Mouse (Mus musculus): ENCODE data around the gene Zfp346.

Gene Zfp346

DNA sequence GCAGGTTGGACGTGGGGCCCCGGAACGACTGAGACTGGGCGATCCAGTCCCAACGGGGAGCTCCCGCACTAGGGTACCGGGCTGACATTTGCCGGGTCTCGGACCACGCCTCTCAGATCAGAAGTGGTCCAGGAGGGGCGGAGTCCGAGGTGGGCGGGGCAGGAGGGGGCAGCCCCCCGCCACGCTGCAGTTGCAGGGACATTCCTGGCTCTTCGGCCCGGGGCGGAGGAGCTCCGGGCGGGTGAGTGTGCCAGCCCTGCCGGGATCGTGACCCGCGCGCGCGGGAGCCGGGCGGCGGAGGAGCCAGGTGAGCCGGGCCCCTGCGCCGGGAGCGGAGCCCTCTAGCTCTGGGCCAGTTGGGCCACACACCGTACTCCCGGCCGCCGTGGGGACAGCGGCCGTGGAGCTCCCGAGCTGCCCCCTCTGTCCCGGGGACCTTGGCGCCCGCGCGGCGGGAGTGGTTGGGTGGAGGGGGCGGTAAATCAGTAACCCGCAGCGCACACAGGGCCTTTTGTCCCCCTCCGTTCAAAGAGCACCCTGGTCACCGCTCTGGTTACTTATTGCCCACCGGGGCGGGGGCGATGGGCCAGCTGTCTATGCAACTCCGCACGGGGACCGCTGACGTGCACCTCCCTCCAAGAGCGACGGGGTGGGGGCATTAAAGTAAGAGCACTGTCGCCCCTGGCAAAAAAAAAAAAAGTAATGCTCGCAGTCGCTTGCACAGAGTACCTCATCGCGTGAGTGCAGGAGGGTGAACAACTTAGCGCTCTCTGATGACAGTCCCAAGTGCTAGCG lies 47.7 kb downstream of the Zfp346 start, which contains the start of gene Fgfr4:
Fgfr4 (plus strand) TSS at position 20 of the 795 bp plus-strand sequence.
- in situ Hi-C loops (cut with MboI, MseI) = no loop called here

DNA sequence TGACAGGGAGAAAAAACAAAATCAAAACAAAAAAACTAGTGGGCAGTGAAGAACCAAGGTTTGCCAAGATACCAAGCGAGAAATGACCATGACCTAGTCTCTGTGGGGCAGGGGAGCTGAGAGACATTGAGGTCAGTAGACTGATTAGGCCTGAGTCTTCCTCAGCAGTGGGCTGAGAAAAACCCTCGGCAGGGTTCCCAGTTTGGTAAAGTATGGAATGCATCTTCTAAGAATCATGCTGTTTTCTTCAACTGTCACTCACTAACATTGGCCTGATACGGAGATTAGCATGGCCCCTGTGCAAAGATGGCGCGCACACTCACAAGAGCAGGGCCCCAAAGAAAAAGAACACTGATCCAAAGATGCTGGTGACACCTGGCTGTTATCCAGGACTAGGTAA lies 48.8 kb downstream of the Zfp346 start:
- in situ Hi-C loops (cut with MboI, MseI) = no loop called here

DNA sequence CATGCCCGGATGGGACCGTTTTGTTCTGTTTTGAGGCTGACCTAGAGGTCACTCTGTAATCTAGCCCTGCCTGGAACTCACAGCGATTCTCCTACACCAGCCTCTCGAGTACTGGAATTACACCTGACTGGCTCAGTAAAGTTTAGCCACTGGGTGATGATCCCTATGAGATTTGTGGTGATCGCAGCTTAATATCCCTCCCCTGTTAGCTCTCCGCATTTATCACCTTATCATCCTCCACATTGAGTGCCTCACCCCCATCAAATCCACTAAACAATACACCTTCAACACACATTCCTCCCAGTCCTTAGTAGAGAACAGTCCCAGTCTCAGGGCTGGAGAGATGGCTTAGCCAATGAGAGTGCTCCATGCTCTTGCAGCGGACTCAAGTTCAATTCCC lies 57.3 kb downstream of the Zfp346 start:
- in situ Hi-C loops (cut with MboI, MseI) = loop anchor here (10.0 kb wide), 1 partner anchor 368 kb away; no protein-coding TSS in a partner anchor

DNA sequence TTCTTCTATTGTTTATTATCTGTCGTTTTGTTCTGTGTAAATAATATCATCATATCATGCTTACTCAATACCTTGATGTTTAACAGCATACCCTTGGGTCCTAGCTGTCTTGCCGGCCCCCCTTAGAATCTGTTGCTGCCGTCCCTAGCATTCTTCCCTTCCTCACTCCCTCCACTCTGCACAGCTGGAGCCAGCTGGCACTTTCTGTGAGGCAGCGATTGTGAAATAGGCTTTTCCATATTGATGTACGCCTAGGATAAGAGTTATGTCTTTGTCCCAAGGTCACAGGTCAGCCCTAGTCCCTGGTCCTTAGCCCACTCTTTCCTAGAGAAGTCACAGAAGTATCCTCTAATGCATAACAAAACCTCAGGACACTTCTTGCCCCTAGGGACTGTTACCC lies 58.4 kb downstream of the Zfp346 start:
- in situ Hi-C loops (cut with MboI, MseI) = loop anchor here (10.0 kb wide), 1 partner anchor 369 kb away; no protein-coding TSS in a partner anchor

- in situ Hi-C loops (cut with MboI, MseI) = loop anchor here (10.0 kb wide), 1 partner anchor 371 kb away; no protein-coding TSS in a partner anchor
These were observed 60.8 kb downstream of the Zfp346 start for GRCm38 (mm10) chr13:55165831-55166339.

DNA sequence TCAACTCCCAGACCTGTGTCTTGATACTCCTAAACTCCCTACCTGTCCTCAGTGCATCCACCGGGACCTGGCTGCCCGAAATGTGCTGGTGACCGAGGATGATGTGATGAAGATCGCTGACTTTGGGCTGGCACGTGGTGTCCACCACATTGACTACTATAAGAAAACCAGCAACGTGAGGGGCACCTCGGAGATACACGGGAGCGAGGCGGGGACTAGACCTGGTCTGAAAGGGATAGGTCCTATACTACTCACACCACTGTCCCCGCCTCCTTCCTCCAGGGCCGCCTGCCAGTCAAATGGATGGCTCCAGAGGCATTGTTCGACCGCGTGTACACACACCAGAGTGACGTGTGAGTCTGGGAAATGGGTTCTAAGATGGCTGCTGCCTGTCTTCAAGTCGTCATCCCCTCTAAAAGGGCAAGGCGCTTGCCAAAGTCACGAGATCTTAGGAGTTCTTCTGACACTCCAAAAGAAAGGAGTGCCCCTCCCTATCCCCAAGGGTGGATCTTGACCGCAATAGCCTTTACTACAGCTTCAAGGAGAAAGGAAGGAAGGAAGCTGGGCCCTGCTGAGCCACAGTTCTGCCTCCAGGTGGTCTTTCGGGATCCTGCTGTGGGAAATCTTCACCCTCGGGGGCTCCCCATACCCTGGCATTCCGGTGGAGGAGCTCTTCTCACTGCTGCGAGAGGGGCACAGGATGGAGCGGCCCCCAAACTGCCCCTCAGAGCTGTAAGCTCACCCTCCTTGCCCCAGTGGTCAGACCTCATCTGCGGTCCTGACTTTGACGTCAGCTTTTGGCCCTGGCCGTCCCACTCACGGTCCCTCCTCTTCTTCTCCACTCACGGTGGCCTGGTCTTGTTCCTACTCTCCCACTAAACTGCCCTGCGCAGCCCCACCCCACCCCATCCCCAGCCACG lies 62.0 kb downstream of the Zfp346 start:
- in situ Hi-C loops (cut with MboI, MseI) = loop anchor here (10.0 kb wide), 1 partner anchor 372 kb away; no protein-coding TSS in a partner anchor

DNA sequence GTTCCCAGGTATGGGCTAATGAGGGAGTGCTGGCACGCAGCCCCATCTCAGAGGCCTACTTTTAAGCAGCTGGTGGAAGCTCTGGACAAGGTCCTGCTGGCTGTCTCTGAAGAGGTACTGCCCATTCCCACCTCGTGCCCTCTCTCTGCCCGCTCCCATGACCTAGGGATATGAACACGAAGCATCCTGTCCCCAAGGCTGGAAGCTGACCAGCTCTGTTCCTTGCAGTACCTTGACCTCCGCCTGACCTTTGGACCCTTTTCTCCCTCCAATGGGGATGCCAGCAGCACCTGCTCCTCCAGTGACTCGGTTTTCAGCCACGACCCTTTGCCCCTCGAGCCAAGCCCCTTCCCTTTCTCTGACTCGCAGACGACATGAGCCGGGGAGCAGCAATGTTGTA lies 62.7 kb downstream of the Zfp346 start:
- in situ Hi-C loops (cut with MboI, MseI) = loop anchor here (10.0 kb wide), 1 partner anchor 373 kb away; no protein-coding TSS in a partner anchor

DNA sequence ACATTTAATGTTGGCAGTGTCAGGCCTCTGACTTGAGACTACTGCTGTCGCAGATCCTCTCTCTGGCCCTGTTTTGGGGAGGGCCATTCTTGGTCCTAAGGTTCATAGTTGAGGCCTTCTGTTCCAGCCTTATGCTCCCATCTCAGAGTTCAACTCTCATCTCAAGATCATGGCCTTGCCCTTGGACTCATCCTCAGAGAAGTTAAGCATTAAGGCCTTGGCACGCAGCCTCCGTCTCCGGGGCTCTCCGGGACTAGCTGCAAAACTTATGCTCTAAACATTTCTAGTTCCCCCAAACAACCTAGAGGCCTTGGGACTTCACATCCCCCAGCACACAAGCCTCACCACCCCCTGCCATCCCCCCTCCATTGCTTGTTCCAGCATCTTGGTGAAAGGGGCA lies 63.1 kb downstream of the Zfp346 start:
- in situ Hi-C loops (cut with MboI, MseI) = loop anchor here (10.0 kb wide), 1 partner anchor 373 kb away; no protein-coding TSS in a partner anchor

DNA sequence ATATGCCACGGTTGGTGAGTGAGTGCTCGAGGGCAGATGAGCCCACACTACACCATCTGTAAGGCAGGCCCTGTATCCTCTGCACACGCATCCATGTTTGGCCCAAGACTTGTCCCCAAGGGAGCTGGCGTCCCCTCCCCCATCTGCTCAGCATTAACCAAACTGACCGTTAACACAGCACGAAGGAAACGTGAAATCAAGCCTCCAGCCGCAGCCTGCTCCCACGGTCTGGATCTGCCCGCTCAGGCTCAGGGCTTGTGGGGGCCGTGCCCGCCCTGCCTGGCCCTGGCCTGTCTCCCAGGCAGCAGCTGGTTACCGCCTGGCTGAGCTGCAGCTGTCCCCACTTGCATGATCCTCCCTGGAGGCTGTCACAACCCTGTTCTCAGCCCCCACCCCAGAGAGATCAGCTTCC lies 63.9 kb downstream of the Zfp346 start:
- in situ Hi-C loops (cut with MboI, MseI) = loop anchor here (10.0 kb wide), 1 partner anchor 374 kb away; no protein-coding TSS in a partner anchor

DNA sequence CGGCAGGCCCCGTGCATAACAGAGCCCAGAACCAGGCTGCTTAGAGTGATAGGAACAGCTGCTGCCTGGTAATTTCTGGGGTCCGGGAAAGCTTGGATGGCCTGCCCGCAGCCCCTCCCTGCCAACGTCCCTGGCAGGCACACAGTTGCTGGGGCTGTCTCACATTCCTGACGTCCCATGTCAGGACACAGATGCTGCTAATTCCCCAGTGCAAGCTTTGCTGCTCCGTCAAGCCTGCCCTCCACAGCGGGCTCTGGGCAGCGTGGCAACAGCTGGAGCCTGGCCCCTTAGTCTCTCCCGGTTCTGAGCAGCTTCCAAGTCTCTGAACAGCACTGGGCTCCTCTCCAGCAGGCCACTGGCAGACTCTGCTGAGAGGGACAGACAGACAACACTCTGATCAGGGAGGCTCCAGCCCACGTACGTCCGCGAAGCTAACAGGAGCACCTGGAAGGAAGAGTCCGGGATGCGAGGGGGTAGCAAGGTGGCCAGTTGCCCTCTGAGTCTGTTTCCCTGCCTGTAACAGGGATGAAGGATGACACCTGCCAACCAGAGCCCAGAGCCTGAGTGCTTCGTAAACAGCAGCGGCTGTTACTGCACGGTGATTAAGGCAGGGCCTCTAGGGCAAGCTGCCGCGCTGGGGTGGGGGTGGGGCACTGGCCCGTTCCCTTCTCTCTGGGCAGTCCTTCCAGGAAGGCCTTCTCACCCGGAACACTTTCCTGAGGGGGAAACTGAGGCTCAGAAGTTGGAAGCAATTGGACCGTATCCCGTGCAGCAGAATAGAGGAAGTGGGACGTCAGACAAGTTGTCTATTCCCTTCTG lies 66.6 kb downstream of the Zfp346 start:
- in situ Hi-C loops (cut with MboI, MseI) = no loop called here

DNA sequence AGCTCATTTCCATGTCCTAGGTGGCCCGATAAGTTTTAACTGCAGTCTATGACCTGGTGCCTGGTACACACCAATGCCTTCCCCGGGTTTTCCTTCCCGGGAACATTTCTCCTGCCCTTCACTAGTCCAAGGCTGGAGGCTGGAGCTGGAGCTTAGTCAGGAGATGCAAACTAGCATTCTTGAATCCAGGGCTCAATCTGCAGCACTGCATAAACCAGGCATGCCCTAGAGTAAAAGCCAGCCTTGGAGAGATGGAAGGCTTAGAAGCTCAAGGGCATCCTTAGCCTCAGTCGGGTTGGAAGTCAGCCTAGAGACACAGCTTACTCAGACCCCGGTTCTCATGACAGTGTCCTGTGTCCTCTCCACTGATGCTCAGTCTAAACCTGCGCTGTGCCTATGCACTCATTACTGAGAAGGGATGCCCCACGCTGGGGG lies 67.2 kb downstream of the Zfp346 start:
- in situ Hi-C loops (cut with MboI, MseI) = no loop called here

- in situ Hi-C loops (cut with MboI, MseI) = no loop called here
These were observed 69.2 kb downstream of the Zfp346 start for GRCm38 (mm10) chr13:55174347-55174746.

- in situ Hi-C loops (cut with MboI, MseI) = no loop called here
These were observed 71.2 kb downstream of the Zfp346 start for GRCm38 (mm10) chr13:55176265-55176664.

DNA sequence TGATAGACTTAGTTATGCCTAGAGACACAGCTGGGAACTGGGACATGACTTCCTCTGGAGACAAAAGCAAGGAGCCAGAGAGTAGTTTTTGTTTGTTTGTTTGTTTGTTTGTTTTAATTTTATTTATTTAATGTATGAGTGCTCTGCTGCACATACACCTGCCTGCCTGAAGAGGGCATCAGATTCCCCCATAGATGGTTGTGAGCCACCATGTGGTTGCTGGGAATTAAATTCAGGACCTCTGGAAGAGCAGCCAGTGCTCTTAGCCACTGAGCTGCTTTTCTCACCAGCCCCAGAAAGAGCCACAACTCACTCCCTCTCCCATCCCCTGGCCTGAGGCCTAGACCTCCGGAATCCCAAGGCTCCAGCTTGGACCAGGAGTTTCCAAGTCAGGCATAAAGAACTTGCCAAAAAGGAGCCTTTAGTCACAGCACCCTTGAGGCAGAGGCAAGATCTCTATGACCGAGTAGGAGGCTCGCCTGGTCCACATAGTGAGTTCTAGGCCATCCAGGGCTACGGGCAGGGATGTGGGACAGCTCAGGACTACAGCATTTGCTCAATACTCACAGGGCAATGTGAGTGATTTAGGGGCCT lies 72.9 kb downstream of the Zfp346 start:
- in situ Hi-C loops (cut with MboI, MseI) = no loop called here

DNA sequence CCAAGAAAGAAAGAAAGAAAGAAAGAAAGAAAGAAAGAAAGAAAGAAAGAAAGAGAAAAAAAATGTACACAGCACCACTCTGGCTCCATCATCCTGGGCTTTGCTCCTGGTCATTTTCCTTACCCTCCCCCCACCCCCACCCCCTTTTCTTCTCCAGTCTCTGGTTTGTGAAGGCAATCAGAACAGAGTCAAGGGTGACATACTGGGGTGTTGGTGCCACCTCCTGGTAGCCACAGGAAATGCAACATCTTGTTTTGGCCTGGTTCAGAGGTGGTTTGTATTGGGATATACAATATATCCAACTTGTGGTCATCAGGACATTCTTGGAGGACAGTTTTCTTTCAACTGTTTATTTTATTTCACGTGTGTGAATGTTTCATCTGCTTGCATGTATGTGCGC lies 73.4 kb downstream of the Zfp346 start:
- in situ Hi-C loops (cut with MboI, MseI) = no loop called here

GRCm38 (mm10) chr13:55179591-55179990 lies 74.5 kb downstream of the Zfp346 start:
- in situ Hi-C loops (cut with MboI, MseI) = no loop called here

GRCm38 (mm10) chr13:55181786-55182172 lies 76.7 kb downstream of the Zfp346 start:
- in situ Hi-C loops (cut with MboI, MseI) = loop anchor here (5.0 kb wide), 1 partner anchor 74 kb away; the partner anchor contains the start of gene Zfp346

DNA sequence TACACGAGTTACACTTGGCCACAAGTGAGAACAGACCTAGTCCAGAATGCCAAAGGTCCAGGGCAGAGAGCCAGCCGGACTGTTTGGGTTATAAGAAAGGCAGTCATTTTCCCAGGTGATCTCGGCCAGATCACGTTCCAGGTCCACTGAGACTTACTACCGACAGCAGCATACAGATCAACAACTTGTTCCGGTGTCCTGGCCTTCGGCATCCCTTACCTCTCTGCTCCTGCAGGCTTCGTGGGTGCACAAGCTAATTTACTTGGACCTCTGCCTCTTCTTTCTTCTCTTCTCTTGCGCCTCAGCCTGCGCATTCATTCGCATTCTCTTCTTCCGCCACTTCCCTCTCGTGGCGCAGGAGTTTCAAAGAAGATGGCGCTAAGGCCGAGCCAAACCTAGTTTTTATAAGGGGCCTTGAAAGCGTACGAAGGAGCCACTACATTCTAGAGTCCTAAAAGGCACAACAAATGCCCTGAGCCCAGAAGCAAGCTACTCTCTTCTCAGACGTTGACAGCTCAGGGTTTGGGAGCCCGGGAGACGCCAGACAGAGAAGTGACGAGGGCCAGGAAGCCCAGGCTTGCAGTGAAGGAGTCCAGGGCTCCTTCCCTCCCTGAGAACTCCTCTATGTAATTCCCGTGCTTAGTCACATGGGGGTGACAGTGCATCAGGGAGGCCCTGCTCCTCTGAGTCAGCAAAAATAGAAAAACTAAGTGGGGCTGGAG lies 77.2 kb downstream of the Zfp346 start:
- in situ Hi-C loops (cut with MboI, MseI) = loop anchor here (5.0 kb wide), 1 partner anchor 75 kb away; the partner anchor contains the start of gene Zfp346

GRCm38 (mm10) chr13:55183382-55183781 lies 78.3 kb downstream of the Zfp346 start:
- in situ Hi-C loops (cut with MboI, MseI) = loop anchor here (5.0 kb wide), 1 partner anchor 76 kb away; the partner anchor contains the start of gene Zfp346
